Mouse (Mus musculus): ENCODE results near the gene Naa25. TPM values are rescaled to one million over a fixed set of nuclear protein-coding genes. Genes with fewer than 3 reads are reported as not detected.

Naa25 gene
- total RNA-seq, 2 experiments from 2014 or later, result 37.2 to 40.9 TPM

DNA sequence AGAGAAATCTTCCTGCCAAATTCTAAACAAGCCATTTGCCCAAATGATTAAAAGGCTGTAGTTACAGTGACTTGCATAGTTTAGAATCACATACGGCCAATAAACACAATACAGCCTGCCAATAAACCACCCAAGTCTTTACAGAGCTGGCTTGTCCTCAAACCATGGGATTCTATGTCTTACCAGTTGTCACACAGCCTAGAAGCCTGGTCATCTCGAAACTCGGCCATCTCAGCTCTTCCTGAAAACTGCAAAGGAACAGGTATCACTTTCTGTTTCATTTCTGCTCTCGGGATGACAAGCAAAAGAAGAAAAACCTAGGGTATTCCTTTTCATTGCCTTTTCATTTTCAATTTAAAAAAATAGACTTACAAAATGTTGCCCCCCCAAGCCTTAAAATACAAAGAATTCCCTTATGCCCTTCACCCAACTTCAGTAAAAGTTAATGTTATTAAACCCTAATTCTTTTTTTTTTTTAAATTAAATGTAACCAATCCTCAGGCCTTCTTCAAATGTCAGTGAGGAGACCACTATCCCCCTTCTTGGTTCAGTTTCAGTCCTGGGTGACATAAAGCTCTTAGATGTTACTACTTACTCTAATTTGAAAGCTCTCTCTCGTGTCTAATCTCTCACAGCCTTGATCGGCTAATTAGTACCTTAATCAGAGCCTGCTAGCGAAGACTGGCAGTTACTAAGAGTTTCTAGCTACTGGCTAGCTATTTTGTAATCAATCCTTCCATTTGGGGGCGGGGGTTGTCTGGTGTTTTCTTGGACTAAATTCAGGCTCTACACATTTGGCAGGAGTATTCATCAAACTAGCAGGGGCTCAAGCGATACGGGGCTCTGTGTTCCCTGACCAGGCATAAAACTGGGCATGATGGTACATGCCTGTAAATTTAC, 13.6 kb upstream of the Naa25 start:
- H3K27ac ChIP-seq, result peak overlapping the region; percentile 97
- no peak for DNase-seq (ENCODE audit: low spot score in 2 of 2)
- TF ChIP-seq CTCF (conservative IDR thresholded peaks at IDR 0.05), result no peak

DNA sequence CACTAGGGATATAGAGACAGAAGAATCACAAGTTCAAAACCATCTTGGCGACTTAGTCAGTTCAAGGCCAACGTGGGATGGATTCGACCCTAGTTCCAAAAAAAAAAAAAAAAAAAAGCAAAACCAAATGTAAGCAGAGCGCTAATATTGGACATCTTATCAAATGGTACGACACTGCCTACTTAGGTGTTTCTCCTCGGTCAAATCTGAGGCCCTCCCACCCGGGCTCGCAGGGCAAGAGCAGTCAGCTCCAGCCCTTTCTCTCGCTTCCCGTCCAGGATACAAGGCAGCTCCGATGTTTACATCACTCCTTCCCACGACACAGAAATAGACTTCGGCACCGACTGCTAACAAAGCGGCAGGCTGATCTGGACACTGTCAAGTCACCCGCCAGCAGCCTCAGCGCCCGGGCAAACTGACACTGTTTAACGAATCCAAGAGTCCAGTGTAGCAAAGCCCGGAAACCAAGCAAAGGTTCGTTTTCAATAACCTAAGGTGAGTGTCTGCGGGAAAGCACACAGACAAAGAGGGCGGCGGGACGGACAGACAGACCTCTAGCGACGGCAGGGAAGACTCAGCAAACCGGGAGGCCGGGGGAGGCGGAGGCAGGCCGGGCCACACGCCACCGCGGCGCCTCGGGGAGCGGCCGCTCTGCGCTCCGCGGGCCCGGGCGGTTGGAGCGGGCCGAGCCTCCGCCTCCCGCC, 12.8 kb upstream of the Naa25 start:
- TF ChIP-seq CTCF (conservative IDR thresholded peaks at IDR 0.05), result no peak
- Histone ChIP-seq H3K4me3 (peak overlapping the region; percentile 93), H3K27ac (peak overlapping the region; percentile 97)
- DNase-seq (ENCODE audit: low spot score in 2 of 2), result no peak

More for the DNA sequence above, 13.6 kb upstream of the Naa25 start:
- H3K4me3 ChIP-seq, result peak overlapping the region; percentile 93

DNA sequence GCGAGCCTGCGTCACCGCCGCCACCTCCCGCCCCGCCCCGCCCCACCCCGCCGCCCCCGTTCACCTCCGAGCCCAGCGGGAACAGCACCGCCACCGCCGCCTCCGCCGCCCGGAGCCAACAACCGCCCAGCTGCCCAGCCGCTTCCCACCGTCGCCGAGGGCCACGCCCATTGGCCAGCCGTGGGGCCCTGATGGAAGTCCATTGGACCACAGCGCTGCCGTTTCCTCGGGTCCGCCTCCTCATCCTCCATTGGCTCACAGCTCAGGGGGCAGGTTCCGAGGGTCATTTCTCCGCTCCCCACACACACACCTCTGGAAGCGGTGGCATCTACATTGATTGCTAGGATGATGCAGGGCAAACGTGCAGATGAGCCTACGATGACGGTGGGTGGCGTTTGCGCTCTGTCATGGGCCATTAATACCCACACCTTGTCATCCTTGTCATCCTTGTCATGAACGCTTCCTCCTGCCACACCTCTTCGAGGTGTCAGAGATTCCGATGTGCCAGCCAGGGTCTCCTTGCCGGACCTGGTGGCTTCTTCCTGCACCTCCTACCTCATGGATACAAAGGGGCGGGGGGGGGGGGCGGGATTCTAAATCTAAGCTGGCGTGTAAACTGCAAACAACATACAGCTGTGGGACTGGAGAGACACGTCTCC, 12.1 kb upstream of the Naa25 start, which contains the start of gene Trafd1:
TSS of gene Trafd1 (minus strand) at position 172 of the 659 bp plus-strand sequence.
- TF ChIP-seq CTCF (conservative IDR thresholded peaks at IDR 0.05), result no peak
- Histone ChIP-seq H3K27ac (peak within 1 kb of the TSS; percentile 97), H3K4me3 (peak within 1 kb of the TSS; percentile 93)
- peak; percentile 91 to 94 for DNase-seq (ENCODE audit: low spot score in 2 of 2)

DNA sequence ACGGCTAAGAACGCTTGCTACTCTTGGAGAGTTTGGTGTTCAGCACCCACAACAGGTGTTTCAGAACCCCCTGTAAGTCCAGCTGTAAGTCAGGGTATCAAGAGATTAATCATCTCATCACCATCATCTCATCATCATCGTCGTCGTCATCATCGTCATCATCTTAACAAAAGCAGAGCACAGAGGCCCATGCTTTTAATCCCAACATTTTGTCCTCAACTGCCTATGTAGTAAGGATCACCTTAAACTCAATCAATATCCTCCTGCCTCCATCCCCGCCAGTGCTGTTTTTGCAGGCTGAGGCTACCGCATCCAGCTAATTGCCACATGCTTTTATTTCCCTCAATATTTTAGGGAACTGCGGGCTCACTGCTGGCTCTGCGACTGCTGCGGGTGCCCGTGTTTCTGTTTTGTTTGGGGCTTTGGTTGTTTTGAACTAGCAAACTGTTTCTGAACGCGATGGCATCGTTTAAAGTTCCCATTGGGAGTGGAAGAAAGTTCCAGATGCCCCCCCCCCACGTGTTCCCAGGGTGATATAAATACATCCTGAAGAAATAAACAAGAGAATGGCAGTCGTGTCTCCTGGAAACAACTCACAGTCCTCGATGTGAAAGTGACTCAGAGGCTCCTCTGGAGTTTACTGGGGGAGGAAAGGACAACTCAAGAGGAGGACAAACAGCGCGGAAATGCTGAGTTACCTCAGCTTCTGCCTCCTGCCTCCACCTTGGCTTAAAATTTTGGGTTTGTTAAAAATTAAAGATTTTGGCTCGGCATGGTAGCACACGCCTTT, 11.4 kb upstream of the Naa25 start:
- no peak for DNase-seq (ENCODE audit: low spot score in 2 of 2)
- peak overlapping the region; percentile 97 for H3K27ac ChIP-seq
- H3K4me3 ChIP-seq, result peak overlapping the region; percentile 93
- TF ChIP-seq CTCF (conservative IDR thresholded peaks at IDR 0.05), result no peak

DNA sequence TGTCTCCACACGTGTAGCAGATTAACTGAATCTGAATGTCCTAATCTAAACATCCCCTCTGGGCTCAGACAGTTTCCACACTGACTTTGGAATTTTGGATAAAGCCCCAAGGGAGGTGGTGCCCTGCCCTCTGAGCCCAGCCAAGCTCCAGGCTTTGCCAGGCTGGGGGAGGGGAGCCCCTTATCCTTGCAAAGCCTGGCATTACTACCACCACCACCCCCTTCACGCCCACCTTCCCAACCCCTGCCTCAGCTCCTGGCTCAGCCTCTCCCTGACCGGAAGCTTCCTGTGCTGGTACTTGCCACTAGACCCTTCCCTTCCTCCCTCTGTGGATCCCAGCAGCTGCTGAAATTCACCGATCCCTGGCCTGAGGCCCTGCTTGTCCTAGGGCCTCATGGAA, 10.6 kb upstream of the Naa25 start:
- DNase-seq (ENCODE audit: low spot score in 2 of 2), result no peak
- peak overlapping the region; percentile 97 for H3K27ac ChIP-seq
- no peak for TF ChIP-seq CTCF (conservative IDR thresholded peaks at IDR 0.05)

DNA sequence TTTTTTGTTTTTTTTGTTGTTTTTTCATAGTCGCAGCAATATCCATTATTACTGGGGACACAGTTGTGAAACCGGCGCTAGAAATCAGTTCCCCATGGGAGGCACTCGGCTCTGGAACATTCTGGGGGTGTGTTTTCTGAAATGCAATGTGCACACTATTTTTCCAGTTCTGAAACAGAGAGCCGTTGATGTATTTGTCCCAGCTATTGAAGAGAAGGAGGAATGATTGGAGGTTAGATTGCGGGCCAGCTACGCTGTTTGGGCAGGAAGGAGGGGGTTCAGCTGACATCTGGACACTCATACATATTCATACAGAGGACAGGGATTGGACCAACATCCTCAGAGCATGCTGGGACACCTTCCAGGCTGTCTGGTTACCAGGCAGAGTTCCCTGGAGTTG, 8.6 kb upstream of the Naa25 start:
- peak overlapping the region; percentile 78 for H3K27ac ChIP-seq
- TF ChIP-seq CTCF (conservative IDR thresholded peaks at IDR 0.05), result no peak
- no peak overlapping the region for H3K4me3 ChIP-seq
- peak; percentile 43 to 45 for DNase-seq (ENCODE audit: low spot score in 2 of 2)

More for the DNA sequence above, 10.6 kb upstream of the Naa25 start:
- H3K4me3 ChIP-seq, result no peak overlapping the region

DNA sequence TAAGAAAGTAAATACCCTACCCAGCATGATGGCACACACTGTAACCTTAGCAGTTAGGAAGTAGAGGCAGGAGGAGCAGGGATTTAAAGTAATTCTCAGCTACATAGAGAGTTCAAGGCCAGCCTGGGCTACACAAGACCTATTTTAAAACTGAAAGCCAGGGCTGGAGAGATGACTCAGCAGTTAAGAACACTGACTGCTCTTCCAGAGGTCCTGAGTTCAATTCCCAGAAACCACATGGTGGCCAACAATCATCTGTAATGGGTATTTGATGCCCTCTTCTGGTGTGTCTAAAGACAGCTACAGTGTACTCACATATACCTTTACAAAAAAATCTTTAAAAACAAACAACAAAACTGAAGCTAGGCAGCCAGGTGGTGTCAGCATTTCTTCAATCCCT, 8.0 kb upstream of the Naa25 start:
- Histone ChIP-seq H3K4me3 (no peak overlapping the region), H3K27ac (peak overlapping the region; percentile 78)
- DNase-seq (ENCODE audit: low spot score in 2 of 2), result no peak
- TF ChIP-seq CTCF (conservative IDR thresholded peaks at IDR 0.05), result peak; percentile 31

DNA sequence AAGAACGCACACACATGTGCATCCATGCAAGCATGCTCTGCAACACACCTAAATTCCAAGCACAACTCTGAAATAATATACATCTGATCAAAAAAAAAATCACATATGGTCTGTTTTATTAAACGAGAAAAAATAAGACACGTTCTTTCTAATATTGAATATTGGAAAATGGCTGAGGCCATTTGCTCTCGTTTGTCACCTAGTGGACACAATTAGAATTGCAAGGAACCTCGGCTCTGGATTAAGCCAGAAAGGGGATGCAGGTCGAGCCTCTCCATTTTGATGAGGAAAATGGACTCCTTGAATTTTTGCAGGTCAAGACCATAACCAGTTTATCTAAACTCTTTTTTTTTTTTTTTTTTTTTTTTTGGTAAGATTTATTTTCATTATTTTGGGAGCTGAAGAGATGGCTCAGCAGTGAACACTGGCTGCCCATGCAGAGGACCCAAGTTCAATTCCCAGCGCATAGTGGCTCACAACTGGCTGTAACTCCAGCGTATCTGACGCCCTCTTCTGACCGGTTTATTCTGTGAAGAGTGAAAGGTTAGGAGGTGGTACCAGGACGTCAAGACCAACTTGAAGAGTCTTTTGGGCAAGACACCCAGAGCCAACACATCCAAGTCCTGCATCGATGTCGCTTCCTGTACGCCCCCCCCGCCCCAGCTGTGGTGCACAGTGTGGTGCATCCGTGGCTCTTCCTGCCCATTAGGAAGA, 4.9 kb upstream of the Naa25 start:
- peak in 1 of 2 experiments; percentile 58 for DNase-seq (ENCODE audit: low spot score in 2 of 2)
- Histone ChIP-seq H3K27ac (no peak overlapping the region), H3K4me3 (no peak overlapping the region)
- TF ChIP-seq CTCF (conservative IDR thresholded peaks at IDR 0.05), result peak; percentile 90

DNA sequence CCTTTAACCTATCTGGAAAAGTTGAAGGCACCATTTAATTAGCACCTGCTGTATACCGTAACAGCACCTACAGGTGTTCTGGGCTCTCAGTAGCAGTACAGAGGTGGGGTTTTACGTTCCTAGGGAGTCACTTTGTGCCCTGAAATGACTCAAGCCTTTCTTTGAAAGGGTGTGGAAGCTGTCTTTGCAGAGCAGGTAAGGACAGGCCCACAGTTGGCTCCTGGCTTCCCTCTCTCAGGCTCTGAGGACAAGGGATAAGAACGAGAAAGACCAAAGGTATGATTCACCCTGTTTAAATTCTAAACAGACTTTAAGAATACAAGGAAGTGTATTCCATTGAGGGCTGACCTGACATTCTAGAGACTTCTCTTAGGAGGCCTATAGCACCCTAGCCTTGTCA, 4.3 kb upstream of the Naa25 start:
- H3K27ac ChIP-seq, result no peak overlapping the region
- TF ChIP-seq CTCF (conservative IDR thresholded peaks at IDR 0.05), result no peak

DNA sequence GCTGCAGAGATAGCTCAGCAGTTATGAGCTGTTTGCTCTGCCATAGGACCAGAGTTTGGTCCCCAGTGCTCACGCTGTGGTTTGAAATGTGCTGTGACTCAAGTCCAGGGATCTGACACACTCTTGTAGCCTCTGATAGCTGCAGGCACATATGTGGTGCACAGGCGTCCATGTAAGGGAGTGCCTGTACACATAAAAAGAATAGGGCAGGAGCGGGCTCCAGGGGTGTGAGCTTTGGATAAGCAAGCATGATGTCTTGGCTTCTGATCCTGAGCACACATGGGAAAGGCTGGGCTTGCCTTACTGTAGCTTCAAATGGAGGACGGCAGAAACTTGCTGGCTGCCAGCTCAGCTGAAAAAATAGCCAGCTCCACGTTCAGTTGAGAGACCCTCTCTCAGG, 2.1 kb upstream of the Naa25 start:
- TF ChIP-seq CTCF (conservative IDR thresholded peaks at IDR 0.05), result no peak
- Histone ChIP-seq H3K4me3 (no peak overlapping the region), H3K27ac (no peak overlapping the region)
- DNase-seq (ENCODE audit: low spot score in 2 of 2), result no peak

More for the DNA sequence above, 4.3 kb upstream of the Naa25 start:
- DNase-seq (ENCODE audit: low spot score in 2 of 2), result no peak
- H3K4me3 ChIP-seq, result no peak overlapping the region

DNA sequence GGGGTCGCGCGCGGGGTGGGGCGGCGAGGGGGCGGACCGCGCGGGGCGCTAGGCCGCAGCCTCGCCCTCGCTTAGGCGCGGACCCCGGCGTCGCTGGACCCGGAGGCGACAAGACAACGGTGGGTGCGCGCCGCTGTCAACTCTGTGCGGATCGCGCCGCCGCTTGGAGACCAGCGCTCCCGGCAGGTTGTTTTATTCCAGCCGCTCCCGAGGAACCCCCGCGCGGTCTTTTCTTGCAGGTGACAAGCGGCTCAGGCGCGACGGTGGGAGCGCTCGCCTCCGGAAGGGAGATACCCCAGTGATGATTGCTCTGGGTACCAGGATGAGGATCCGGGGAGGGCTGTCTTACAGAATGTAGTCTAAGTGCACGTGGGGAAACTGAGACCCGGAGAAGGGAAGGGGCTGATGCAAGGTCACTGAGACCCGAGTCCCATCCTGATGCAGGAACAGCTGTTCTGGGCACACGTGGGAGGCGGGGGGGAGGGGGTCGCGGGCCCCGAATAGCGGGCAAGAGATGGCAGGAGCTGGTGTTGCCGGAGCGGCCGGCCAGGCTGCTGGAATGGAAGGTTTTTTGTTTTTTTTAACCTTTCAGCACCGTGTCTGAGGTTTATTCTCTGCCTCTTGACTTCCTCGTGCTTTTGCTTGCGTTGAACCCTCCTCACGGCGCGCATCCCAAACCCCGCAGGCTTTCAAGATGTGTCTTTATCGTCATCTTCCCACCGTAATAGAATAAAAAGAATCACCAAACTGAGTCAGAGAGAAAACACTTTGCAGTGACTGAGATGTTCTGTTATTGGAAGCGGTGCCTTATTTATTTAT, 619 bp downstream of the Naa25 start:
- no peak for TF ChIP-seq CTCF (conservative IDR thresholded peaks at IDR 0.05)
- peak in 1 of 2 experiments; percentile 29 for DNase-seq (ENCODE audit: low spot score in 2 of 2)
- peak overlapping the region; percentile 88 for H3K27ac ChIP-seq

More for the DNA sequence above, 619 bp downstream of the Naa25 start:
- H3K4me3 ChIP-seq, result peak overlapping the region; percentile 82

All from layer of hippocampus, adult 2 months (tissue).